Mouse (Mus musculus) heart, embryonic 13.5 days (tissue): ENCODE results near the gene 1700017B05Rik. TPM values are rescaled to one million over a fixed set of nuclear protein-coding genes. Genes with fewer than 3 reads are reported as not detected.
"Not testable (repeated sequence)": the region's sequence is repeated elsewhere in the genome, so short reads cannot be mapped to it uniquely, and the experiment has no call there.

Source experiments
- ATAC-seq: fragments of 200-750 bp; cut with Nextera tagmentation; 2 replicates; pipeline ENCODE4 v1.8.0; 2017; ENCODE audit warnings: moderate TSS enrichment; ENCODE audit not compliant: insufficient number of reproducible peaks, low FRiP score, low TSS enrichment; ENCODE audit errors: extremely low read depth
- H3K27ac ChIP-seq: fragments of 300-500 bp; sonication (generic); replicated peaks from 2 replicates; pipeline ENCODE4 v1.5.1; 2015; ENCODE audit warnings: moderate library complexity, mild to moderate bottlenecking, inconsistent platforms
- H3K27me3 ChIP-seq: fragments of 300-500 bp; sonication (generic); replicated peaks from 2 replicates; pipeline ENCODE4 v1.6.1; 2015; ENCODE audit warnings: mild to moderate bottlenecking, inconsistent platforms
- H3K36me3 ChIP-seq: fragments of 300-500 bp; sonication (generic); 2 replicates; pipeline ENCODE4 v1.6.1; 2015; ENCODE audit warnings: mild to moderate bottlenecking, inconsistent platforms
- H3K4me1 ChIP-seq: fragments of 300-500 bp; sonication (generic); 2 replicates; pipeline ENCODE4 v1.6.1; 2015; ENCODE audit warnings: inconsistent platforms
- H3K4me2 ChIP-seq: fragments of 300-500 bp; sonication (generic); 2 replicates; pipeline ENCODE4 v1.6.1; 2015; ENCODE audit warnings: inconsistent platforms, mild to moderate bottlenecking, moderate library complexity
- H3K4me3 ChIP-seq: fragments of 300-500 bp; sonication (generic); 2 replicates; pipeline ENCODE4 v1.5.1; 2015; ENCODE audit warnings: moderate library complexity, mild to moderate bottlenecking, inconsistent platforms
- H3K9ac ChIP-seq: fragments of 300-500 bp; sonication (generic); 2 replicates; pipeline ENCODE4 v1.6.1; 2015; ENCODE audit warnings: inconsistent platforms, mild to moderate bottlenecking, moderate library complexity
- H3K9me3 ChIP-seq: fragments of 300-500 bp; sonication (generic); 2 replicates; pipeline ENCODE4 v1.6.1; 2016; ENCODE audit warnings: inconsistent platforms
- WGBS: fragments of 180-500 bp; shearing (Covaris S2); methylation state at CpG from one replicate; pipeline ENCODE4 v1.1.7; 2015; ENCODE audit warnings: mixed read lengths; 5-methylcytosine and 5-hydroxymethylcytosine counted together
- polyA plus RNA-seq: library from polyadenylated mRNA; unstranded; fragments of >200 nt; fragmentation: Nextera tagmentation; extraction: Ambion mirVana; gene quantifications from 2 replicates; pipeline ENCODE4 v1.2.1, GENCODE M21; 2015

1700017B05Rik gene
- polyA plus RNA-seq, 1 experiment from 2014 or later, result 16.9 TPM

DNA sequence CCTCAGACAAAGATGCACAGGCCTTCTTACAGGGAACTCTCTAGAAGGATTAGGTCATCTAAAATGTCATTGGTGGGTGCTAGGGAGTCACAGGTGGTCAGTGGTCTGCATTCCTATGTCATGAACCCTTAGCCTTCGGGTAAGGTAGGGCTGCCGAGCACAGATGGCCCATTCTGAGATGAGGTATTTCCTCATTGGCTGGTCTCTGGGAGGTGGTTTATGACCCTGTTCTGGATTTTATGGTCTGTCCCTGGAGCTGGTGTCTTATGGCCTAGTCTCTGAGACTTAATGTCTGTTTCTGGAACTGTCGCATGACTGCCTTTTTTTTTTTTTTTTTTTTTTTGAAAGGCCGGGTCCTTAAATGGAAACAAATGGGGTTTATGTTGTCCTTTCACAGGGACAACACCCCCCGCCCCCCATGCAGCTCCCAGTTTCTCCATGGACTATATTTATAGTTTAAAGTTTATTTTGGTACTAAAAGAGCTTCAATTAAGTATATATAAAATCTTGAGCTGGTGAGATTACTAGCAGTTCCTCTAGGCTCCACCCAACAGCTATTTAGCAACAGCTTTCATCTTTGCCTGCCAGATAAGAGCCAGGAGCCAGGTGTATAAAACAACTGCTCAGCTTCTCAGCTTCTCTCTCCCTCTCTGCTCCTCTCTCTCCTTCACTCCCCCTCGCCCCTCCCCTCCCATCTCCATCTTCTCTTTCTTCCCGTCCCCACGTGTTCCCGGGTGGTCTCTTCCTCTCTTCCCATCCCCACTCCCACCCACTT lies 49.8 kb downstream of the 1700017B05Rik start:
- Histone ChIP-seq H3K9ac (no peak overlapping the region), H3K36me3 (no peaks in the 10 kb centered on the region), H3K27ac (no peak overlapping the region), H3K4me1 (no peaks in the 10 kb centered on the region), H3K9me3 (no peaks in the 10 kb centered on the region), H3K4me2 (no peak overlapping the region), H3K27me3 (no peaks in the 10 kb centered on the region), H3K4me3 (no peak overlapping the region)
- ATAC-seq, result no peak
- 57% methylated on average over 9 of the region's 9 CpGs for WGBS

DNA sequence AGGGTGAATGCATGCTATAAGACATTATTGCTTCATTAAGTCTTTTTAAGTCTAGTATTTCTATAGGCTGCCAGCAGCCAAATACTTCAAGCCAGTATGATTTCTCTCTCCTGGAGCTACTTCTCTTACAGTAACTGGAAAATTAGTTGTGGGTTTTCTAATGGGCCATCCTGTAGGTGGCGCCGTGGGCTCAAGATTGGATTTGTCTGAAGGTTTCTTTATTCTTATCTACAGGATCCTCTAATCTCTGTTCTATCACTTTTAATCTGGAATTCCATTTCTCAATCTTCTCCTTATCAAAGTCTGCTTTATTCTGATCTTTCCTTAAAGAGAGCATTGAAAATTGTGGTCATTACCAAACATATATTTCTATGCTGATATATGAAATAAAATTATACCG lies 53.1 kb downstream of the 1700017B05Rik start:
- no peak overlapping the region for H3K4me3 ChIP-seq
- H3K27me3 ChIP-seq, result no peaks in the 10 kb centered on the region
- no peaks in the 10 kb centered on the region for H3K4me1 ChIP-seq
- no peak overlapping the region for H3K9ac ChIP-seq
- H3K9me3 ChIP-seq, result 0 out of 2 replicates have a peak, but pooled peaks cover 2% of the 10 kb centered on the region
- WGBS, result 30% methylated on average over 3 of the region's 3 CpGs
- ATAC-seq, result no peak
- H3K27ac ChIP-seq, result no peak overlapping the region
- no peak overlapping the region for H3K4me2 ChIP-seq
- H3K36me3 ChIP-seq, result no peaks in the 10 kb centered on the region

DNA sequence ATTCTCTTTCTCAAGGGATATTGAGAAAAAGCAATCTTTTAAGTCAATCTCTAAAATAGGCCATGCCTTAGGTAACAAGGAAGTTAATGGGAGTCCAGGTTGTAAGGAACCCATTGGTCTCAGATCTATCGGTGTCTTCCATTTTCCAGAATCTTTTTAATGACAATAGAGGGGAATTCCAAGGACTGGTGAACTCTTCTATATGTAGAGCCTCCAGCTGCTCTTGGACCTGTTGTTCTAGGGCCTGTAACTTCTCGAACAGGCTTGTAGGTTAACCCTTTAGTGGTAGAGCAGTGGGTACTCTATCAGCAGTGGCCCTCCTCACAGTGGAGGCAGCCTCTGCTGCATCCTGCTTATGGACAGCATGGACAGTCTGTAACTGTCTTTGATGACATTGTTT lies 55.5 kb downstream of the 1700017B05Rik start:
- no peak overlapping the region for H3K4me3 ChIP-seq
- ATAC-seq, result no peak
- no peak overlapping the region for H3K27ac ChIP-seq
- H3K4me2 ChIP-seq, result no peak overlapping the region
- H3K9me3 ChIP-seq, result 0 out of 2 replicates have a peak, but pooled peaks cover 7% of the 10 kb centered on the region
- H3K27me3 ChIP-seq, result no peaks in the 10 kb centered on the region
- 60% methylated on average over 2 of the region's 2 CpGs for WGBS
- no peaks in the 10 kb centered on the region for H3K4me1 ChIP-seq
- H3K9ac ChIP-seq, result no peak overlapping the region
- no peaks in the 10 kb centered on the region for H3K36me3 ChIP-seq

DNA sequence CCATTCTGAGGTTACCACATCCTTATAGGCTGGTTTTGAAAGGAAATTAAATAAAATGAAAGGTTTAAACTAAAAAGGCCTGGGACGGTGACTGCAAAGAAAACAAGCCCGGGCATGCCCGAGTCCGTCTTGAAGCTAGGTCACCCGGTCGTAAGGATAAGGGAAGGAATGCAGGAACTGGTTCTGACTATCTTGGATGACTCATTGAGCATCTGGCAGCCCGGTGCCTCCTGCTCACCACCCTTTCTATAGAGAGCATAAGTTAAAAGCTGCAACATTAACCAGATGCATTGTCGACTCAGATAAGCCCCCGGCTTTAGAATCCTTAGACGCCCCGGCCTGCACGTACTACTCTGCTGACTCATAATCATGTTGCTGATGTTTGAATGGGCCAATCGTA lies 58.8 kb downstream of the 1700017B05Rik start:
- 23% methylated on average over 13 of the region's 13 CpGs for WGBS
- not testable (repeated sequence) for H3K9ac ChIP-seq

More for the DNA sequence above, 58.8 kb downstream of the 1700017B05Rik start:
- H3K27me3 ChIP-seq, H3K36me3 ChIP-seq, H3K4me1 ChIP-seq, H3K4me2 ChIP-seq, H3K9me3 ChIP-seq, H3K27ac ChIP-seq, ATAC-seq, H3K4me3 ChIP-seq: not testable (repeated sequence)

Other genes starting within 250 kb of the 1700017B05Rik start
- gene Sin3a, start 190.6 kb downstream of the 1700017B05Rik start, polyA plus RNA-seq, result 18.3 and 22.1 TPM in 2 replicates
- gene Man2c1, start 131.9 kb downstream of the 1700017B05Rik start, polyA plus RNA-seq, result 58.0 and 58.4 TPM in 2 replicates
- gene Neil1, start 114.3 kb downstream of the 1700017B05Rik start, polyA plus RNA-seq, result 5.0 and 5.3 TPM in 2 replicates
- 69.1 and 75.8 TPM in 2 replicates for gene Commd4, start 104.3 kb downstream of the 1700017B05Rik start, polyA plus RNA-seq
- gene Trcg1, start 26.1 kb downstream of the 1700017B05Rik start, polyA plus RNA-seq, result 0.07 TPM in 1 of 2 replicates, not detected in the other
- gene Ppcdc, start 177.5 kb upstream of the 1700017B05Rik start, polyA plus RNA-seq, result 15.0 and 18.7 TPM in 2 replicates
- 9.8 and 10.0 TPM in 2 replicates for gene Scamp5, start 205.4 kb upstream of the 1700017B05Rik start, polyA plus RNA-seq
- gene Rpp25, start 241.4 kb upstream of the 1700017B05Rik start, polyA plus RNA-seq, result 12.2 and 13.5 TPM in 2 replicates